Mouse (Mus musculus): ENCODE measurements at regions not wholly inside any gene's neighbourhood (a gene's known extent, or its start where the extent isn't known, plus 50 kb on each side); places are given as distances from the start of the nearest gene placed in this dataset.
A peak's percentile ranks its signal among the peaks of the same experiment; 100 is the strongest.

DNA sequence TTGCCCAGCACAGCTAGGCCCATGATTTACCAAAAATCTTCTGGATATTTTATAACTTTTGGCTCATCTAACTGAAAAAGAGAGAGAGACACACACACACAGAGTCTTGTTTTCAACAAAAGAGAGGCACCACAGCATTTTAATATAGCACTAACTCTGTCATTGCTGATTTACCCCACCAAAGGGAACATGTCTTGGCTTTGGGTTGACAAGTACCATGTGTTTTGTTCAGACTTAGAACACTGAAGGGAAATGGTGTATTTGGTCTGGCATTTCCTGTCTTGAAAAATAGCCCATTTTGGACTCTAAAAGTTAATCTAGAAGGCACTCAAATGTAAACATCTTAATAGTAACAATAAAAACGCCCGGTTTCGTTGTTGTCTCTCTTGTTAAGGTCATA lies 432.7 kb upstream of the Ptger4 start:
- H3K9ac ChIP-seq (replicated peaks) = no peak overlapping the region
- H3K4me1 ChIP-seq (replicated peaks) = no peaks in the 10 kb centered on the region
- H3K4me3 ChIP-seq (replicated peaks) = no peak overlapping the region
- H3K27me3 ChIP-seq = no peaks in the 10 kb centered on the region
- H3K4me2 ChIP-seq (replicated peaks) = no peak overlapping the region
- H3K9me3 ChIP-seq = no peaks in the 10 kb centered on the region
- H3K36me3 ChIP-seq = no peaks in the 10 kb centered on the region
- H3K27ac ChIP-seq = no peak overlapping the region
- no peak for ATAC-seq
- 89% methylated on average over 3 of the region's 3 CpGs for WGBS

DNA sequence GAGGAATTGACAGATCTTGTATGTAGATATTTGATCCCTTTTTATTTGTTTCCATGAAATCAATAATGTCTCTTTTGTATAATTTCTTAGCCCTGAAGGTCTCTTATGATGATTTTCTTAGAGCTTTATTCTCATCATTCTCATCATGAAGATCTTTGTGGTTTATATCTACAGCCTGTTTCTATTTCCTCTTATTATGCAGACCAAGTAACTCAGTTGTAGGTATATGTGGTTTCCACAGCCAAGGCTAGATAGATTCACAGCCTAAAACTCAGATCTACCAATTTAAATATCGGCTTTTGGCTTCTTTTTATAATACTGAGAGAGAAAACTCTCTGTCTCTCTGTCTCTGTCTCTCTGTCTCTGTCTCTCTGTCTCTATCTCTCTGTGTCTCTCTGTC lies 449.8 kb upstream of the Ptger4 start:
- H3K9ac ChIP-seq (replicated peaks) = no peak overlapping the region
- H3K36me3 ChIP-seq = no peaks in the 10 kb centered on the region
- H3K27ac ChIP-seq = no peak overlapping the region
- no peak for ATAC-seq
- H3K4me2 ChIP-seq (replicated peaks) = no peak overlapping the region
- no peaks in the 10 kb centered on the region for H3K27me3 ChIP-seq
- H3K9me3 ChIP-seq = no peaks in the 10 kb centered on the region
- 86% methylated on average over 1 of the region's 1 CpGs for WGBS
- no peaks in the 10 kb centered on the region for H3K4me1 ChIP-seq (replicated peaks)
- H3K4me3 ChIP-seq (replicated peaks) = no peak overlapping the region

DNA sequence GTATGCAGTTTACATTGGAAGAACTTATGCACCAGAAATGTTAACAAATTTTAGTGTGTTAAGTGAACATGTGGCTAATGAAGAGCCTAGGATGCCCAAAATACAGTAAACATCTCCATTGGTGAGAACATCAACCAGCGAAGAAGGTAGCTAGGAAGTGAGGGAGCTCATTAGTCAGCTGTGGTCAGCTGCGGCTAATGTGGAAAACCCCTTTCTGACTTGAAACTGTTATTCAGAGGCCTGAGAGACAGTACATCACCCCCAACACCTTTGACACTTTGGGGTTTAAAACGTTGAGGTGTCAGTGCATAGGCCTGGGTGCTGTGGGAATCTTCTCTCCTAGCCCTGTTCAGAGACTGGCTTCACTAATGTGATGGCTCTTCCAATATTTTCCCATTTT lies 451.0 kb upstream of the Ptger4 start:
- Histone ChIP-seq H3K4me2 (replicated peaks) (no peak overlapping the region), H3K4me3 (replicated peaks) (no peak overlapping the region), H3K9ac (replicated peaks) (no peak overlapping the region), H3K4me1 (replicated peaks) (no peaks in the 10 kb centered on the region), H3K36me3 (no peaks in the 10 kb centered on the region), H3K9me3 (no peaks in the 10 kb centered on the region), H3K27ac (no peak overlapping the region), H3K27me3 (no peaks in the 10 kb centered on the region)
- WGBS = 78% methylated on average over 3 of the region's 3 CpGs
- ATAC-seq = no peak

DNA sequence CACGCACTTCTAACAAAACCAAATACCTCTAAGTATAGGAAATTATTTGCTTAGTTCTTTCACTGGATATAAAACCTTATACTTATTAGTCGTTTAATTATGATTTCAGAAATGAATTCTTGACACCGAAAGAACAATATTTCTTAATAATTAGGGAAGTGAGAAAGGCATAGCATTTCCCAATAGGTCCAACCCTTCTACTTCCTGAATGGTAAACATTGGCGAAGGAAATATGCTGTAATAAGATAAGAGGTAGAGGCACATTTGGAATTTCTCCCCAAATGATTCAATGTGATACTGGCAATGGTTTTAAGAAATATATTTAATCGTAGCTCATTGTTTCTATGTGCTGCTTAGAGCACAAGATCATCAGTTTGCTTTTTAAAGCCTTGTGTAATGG lies 464.5 kb upstream of the Ptger4 start:
- H3K4me2 ChIP-seq (replicated peaks) = no peak overlapping the region

DNA sequence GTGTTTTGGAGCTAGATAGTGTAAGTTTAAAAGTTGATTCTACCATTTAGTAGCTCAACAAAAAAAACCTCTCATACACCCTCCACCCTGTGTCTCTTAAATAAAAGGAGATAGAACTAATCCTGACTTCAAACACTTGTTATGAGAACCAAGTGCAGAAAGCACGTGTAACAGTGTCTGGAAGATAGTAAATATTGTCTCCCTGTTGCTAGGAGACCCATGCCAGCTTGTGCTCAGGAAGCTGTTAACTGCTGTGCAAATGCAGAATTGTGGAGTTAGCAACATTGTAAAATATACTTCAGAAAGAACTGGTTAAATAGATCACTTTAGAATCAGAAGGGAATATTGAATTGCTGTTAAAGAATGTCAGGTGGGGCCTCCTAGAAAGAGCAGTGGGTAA lies 496.7 kb upstream of the Ptger4 start:
- Histone ChIP-seq H3K36me3 (no peaks in the 10 kb centered on the region), H3K4me1 (replicated peaks) (no peaks in the 10 kb centered on the region), H3K4me2 (replicated peaks) (no peak overlapping the region), H3K9me3 (no peaks in the 10 kb centered on the region), H3K27ac (no peak overlapping the region), H3K27me3 (no peaks in the 10 kb centered on the region), H3K9ac (replicated peaks) (no peak overlapping the region), H3K4me3 (replicated peaks) (no peak overlapping the region)
- WGBS = 45% methylated on average over 1 of the region's 1 CpGs
- ATAC-seq = no peak

More for the DNA sequence above, 464.5 kb upstream of the Ptger4 start:
- no peak overlapping the region for H3K9ac ChIP-seq (replicated peaks)
- no peaks in the 10 kb centered on the region for H3K27me3 ChIP-seq
- 93% methylated on average over 5 of the region's 5 CpGs for WGBS
- H3K27ac ChIP-seq = no peak overlapping the region
- no peak for ATAC-seq
- H3K36me3 ChIP-seq = no peaks in the 10 kb centered on the region
- no peak overlapping the region for H3K4me3 ChIP-seq (replicated peaks)
- no peaks in the 10 kb centered on the region for H3K4me1 ChIP-seq (replicated peaks)
- H3K9me3 ChIP-seq = no peaks in the 10 kb centered on the region

DNA sequence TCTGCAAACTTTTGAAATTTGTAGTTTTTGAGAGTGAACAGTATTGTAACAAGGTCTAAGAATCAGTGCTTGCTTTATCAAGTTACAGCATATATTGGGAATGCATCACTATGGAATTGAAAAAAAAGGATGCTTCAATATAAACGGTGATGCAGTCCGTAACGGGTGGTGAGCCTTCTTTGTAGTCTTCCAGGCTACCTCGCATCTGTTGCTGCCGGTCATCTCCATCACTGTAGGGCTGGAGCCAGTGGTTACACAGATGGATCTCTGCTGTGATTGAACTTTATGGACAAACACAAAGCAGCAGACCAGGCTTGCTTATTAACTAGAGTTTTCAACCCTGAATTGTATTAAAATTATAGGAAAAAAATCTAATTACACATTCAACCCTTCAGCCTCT lies 499.9 kb upstream of the Ptger4 start:
- H3K4me3 ChIP-seq (replicated peaks) = no peak overlapping the region
- no peaks in the 10 kb centered on the region for H3K27me3 ChIP-seq
- no peaks in the 10 kb centered on the region for H3K36me3 ChIP-seq
- WGBS = 90% methylated on average over 5 of the region's 5 CpGs
- no peaks in the 10 kb centered on the region for H3K4me1 ChIP-seq (replicated peaks)
- ATAC-seq = no peak
- no peaks in the 10 kb centered on the region for H3K9me3 ChIP-seq
- no peak overlapping the region for H3K9ac ChIP-seq (replicated peaks)
- no peak overlapping the region for H3K4me2 ChIP-seq (replicated peaks)
- H3K27ac ChIP-seq = no peak overlapping the region

DNA sequence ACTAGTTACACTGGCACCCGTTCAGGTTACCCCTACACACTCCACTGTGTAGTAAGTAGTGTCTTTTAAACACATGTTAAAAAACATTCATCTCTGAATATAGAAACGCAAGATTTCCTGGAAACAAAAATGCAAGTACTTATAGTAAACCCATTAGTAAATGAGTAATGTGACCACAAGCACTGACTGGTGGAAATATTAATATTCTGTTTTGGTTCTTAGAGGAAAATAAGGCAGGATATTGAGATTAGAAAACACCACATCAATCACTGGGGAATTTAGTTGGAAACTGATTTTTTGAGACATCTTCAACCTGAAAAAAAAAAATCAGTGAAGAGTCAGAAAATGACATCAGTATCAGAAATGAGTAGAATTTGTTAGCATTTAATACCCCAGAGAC lies 514.7 kb upstream of the Ptger4 start:
- no peak overlapping the region for H3K9ac ChIP-seq (replicated peaks)
- H3K27me3 ChIP-seq = no peaks in the 10 kb centered on the region
- no peak overlapping the region for H3K27ac ChIP-seq
- no peaks in the 10 kb centered on the region for H3K4me1 ChIP-seq (replicated peaks)
- no peak for ATAC-seq
- no peaks in the 10 kb centered on the region for H3K9me3 ChIP-seq
- WGBS = 88% methylated on average over 2 of the region's 2 CpGs
- no peak overlapping the region for H3K4me3 ChIP-seq (replicated peaks)
- no peaks in the 10 kb centered on the region for H3K36me3 ChIP-seq
- no peak overlapping the region for H3K4me2 ChIP-seq (replicated peaks)

DNA sequence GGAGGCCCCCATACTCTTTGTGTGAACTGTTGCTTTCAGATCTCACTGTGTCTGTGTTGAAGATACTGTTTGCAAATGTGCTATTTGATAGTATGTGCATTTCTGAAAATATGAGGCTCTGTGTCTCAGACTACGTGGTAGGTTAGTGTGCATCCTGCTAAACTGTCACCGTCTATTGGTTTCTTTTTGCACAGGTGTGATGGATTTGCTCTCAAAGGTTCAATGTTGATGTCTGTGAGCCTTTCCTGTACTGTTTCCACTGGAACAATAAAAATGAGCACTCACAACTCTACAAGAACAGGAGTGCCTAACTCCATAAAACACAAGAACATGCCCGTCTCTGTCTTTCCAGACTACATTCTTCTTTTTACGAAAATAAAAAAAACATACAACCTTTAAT lies 518.2 kb upstream of the Ptger4 start:
- Histone ChIP-seq H3K9ac (replicated peaks) (no peak overlapping the region), H3K9me3 (no peaks in the 10 kb centered on the region), H3K4me3 (replicated peaks) (no peak overlapping the region), H3K4me2 (replicated peaks) (no peak overlapping the region), H3K36me3 (no peaks in the 10 kb centered on the region), H3K27me3 (no peaks in the 10 kb centered on the region), H3K4me1 (replicated peaks) (no peaks in the 10 kb centered on the region), H3K27ac (no peak overlapping the region)
- ATAC-seq = no peak
- WGBS = 92% methylated on average over 4 of the region's 4 CpGs

DNA sequence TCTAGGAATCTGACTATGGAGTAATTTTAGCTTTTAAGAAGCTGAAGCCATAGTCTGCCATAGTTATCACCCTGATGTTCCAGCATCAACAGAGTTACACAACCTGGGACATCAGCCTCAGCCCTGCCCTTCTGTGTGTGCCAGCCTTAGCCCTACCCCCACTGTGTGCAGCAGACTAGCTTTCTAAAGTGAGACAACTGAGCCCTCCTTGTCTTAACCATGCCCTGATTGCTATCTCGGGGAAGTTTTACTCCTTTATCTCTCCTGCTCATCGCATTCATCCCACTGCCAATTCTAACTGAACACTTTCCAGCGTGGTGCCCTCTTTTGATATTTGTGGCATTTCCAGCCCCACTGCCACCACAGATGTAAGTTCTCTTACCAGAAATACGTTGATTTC lies 522.5 kb upstream of the Dab2 start:
- no peak overlapping the region for H3K4me3 ChIP-seq (replicated peaks)
- no peak overlapping the region for H3K4me2 ChIP-seq (replicated peaks)
- H3K9ac ChIP-seq (replicated peaks) = no peak overlapping the region
- no peak overlapping the region for H3K27ac ChIP-seq
- no peaks in the 10 kb centered on the region for H3K9me3 ChIP-seq
- WGBS = 86% methylated on average over 4 of the region's 4 CpGs
- H3K36me3 ChIP-seq = no peaks in the 10 kb centered on the region
- H3K4me1 ChIP-seq (replicated peaks) = no peaks in the 10 kb centered on the region
- ATAC-seq = no peak
- H3K27me3 ChIP-seq = no peaks in the 10 kb centered on the region

DNA sequence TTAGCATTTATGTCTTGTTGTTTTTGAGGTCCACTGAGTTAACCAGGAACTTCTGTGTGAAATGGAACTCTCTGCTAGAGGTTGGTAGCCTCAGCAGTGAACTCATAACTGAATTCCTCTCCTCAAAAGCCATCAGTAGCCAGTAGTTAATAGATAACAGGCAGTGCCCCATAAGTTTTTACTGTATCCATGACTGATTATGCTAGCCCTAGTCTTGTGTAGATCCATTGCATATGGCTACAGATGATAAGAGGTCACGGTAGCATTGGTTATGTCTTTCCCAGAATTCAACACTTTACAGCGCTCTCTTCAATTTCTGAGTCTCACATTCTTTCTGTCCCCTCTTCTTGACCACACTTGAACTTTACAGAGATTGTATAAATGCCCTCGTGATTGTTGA lies 499.7 kb upstream of the Dab2 start:
- WGBS = over 99% methylated on average over 3 of the region's 3 CpGs
- H3K36me3 ChIP-seq = no peaks in the 10 kb centered on the region
- no peaks in the 10 kb centered on the region for H3K9me3 ChIP-seq
- H3K27ac ChIP-seq = no peak overlapping the region
- no peak overlapping the region for H3K4me3 ChIP-seq (replicated peaks)
- H3K27me3 ChIP-seq = no peaks in the 10 kb centered on the region
- no peak overlapping the region for H3K9ac ChIP-seq (replicated peaks)
- H3K4me2 ChIP-seq (replicated peaks) = no peak overlapping the region
- no peaks in the 10 kb centered on the region for H3K4me1 ChIP-seq (replicated peaks)
- ATAC-seq = no peak

DNA sequence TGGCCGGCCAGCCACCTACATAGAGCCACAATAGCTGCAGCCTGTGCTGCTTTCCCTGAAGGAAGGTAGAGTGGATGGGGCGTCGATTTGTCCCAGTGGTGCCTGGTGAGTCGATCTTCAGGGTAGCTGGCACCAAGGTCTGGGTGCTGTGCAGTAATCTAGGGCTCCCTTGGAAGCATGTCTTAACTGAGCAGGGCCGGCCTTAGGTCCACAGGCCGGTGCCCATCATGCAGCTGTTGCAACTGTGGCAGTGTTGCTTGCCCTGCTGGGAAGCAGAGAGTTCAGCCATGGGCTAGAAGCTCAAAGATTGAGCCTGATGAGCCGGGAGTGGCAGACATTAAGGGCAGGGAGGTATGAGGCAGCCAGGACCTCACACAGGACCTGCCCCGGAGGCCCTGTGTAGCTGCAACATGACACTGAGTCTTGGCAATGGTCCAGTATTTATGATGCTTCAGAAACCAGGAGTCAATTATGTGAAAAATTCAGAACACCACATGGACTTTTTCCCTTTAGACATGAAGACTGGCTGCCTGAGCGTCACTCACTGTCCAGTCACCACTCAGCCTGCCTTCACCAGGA lies 488.3 kb upstream of the Dab2 start:
- no peak for ATAC-seq

DNA sequence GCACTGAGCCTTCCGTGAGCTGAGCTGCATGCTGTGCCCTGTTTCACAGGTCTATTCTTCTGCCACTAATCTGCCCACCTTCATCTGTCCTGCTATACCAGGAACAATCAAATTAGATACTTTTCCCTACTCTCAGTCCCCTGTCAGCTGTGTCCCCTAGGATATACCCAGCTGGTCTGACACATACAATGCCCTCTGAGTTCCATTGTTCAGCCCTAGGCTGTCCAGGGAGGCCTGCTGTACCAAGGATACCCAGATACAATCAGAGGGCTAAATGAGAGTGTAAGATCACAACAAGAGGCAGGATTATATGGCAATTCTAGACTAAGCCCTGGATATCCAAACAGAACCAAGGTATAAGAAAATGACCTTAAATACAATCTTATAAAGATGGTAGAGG lies 487.6 kb upstream of the Dab2 start:
- no peak overlapping the region for H3K4me2 ChIP-seq (replicated peaks)
- no peak overlapping the region for H3K27ac ChIP-seq
- no peaks in the 10 kb centered on the region for H3K4me1 ChIP-seq (replicated peaks)
- no peaks in the 10 kb centered on the region for H3K27me3 ChIP-seq
- ATAC-seq = 0 out of 2 replicates have a peak, but pooled peaks have one; percentile 55
- no peak overlapping the region for H3K9ac ChIP-seq (replicated peaks)
- no peaks in the 10 kb centered on the region for H3K36me3 ChIP-seq
- 83% methylated on average over 1 of the region's 1 CpGs for WGBS
- H3K9me3 ChIP-seq = no peaks in the 10 kb centered on the region
- H3K4me3 ChIP-seq (replicated peaks) = no peak overlapping the region

More for the DNA sequence above, 488.3 kb upstream of the Dab2 start:
- no peak overlapping the region for H3K4me2 ChIP-seq (replicated peaks)
- 89% methylated on average over 9 of the region's 9 CpGs for WGBS
- H3K9ac ChIP-seq (replicated peaks) = no peak overlapping the region
- no peaks in the 10 kb centered on the region for H3K27me3 ChIP-seq
- H3K27ac ChIP-seq = no peak overlapping the region
- H3K4me1 ChIP-seq (replicated peaks) = no peaks in the 10 kb centered on the region
- no peak overlapping the region for H3K4me3 ChIP-seq (replicated peaks)
- H3K36me3 ChIP-seq = no peaks in the 10 kb centered on the region
- no peaks in the 10 kb centered on the region for H3K9me3 ChIP-seq

DNA sequence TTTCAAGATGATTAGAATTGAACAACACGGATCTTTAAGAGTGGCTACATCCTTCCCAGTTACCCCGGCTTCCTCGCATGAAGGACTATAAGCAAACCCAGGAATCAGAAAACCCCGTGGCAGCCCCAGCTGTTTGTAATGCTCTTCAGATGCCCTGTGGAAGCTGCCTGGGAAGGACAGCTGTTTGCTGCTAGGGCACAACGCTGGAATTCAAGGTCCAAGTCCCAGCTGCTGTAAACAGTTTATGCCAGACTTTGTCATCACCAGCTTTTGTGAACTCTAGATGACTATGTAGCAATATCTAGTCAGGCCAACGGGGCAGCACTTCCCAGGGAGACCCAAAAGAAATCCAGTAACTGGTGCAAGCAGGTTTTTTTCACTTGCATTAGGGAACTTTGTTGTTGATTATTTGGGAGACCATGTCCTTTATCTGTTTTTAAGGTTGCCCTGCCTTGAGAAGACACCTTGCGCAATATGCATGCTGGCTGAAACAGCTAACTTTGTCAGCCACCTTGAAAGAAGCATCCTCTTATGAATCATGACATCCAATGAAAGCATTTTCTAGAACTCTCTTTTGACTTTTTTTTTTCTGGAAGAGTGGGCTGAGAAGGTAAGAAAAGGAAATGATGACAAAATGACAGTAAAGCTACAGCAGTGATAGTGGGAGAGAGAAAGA lies 481.5 kb upstream of the Dab2 start:
- no peaks in the 10 kb centered on the region for H3K4me1 ChIP-seq (replicated peaks)
- ATAC-seq = no peak
- H3K9me3 ChIP-seq = no peaks in the 10 kb centered on the region
- H3K4me2 ChIP-seq (replicated peaks) = no peak overlapping the region
- H3K4me3 ChIP-seq (replicated peaks) = no peak overlapping the region
- no peak overlapping the region for H3K27ac ChIP-seq
- no peak overlapping the region for H3K9ac ChIP-seq (replicated peaks)
- 71% methylated on average over 7 of the region's 7 CpGs for WGBS
- no peaks in the 10 kb centered on the region for H3K27me3 ChIP-seq
- no peaks in the 10 kb centered on the region for H3K36me3 ChIP-seq
